Mouse (Mus musculus) skeletal muscle tissue, adult 2 months (tissue): Measurements from ENCODE around the gene Nav2.

Source experiments
- DNase-seq: peaks from one replicate; pipeline ENCODE4 v3.0.0-alpha.2; 2012; ENCODE audit warnings: low read depth, low spot score

The Nav2 gene

DNA sequence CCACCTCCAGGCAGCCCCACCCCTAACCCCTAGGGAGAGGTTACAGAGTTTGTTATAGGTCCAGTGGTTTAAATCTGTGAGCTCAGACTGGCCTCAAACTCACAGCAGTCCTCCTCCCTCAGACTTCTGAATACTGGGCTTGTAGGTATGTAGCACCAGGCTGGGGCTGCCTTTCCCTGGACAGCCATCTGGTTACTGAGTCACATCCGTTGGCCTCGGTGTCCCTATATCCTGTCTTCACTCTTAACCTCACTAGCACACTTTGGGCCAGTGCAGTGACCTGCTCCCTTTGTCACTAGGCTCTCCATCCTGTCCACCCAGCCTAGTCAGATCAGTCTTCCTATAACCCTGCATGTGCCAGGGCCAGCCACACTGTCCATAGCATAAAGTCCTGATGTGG, 19.8 kb upstream of the Nav2 start:
- DNase-seq: no peak

DNA sequence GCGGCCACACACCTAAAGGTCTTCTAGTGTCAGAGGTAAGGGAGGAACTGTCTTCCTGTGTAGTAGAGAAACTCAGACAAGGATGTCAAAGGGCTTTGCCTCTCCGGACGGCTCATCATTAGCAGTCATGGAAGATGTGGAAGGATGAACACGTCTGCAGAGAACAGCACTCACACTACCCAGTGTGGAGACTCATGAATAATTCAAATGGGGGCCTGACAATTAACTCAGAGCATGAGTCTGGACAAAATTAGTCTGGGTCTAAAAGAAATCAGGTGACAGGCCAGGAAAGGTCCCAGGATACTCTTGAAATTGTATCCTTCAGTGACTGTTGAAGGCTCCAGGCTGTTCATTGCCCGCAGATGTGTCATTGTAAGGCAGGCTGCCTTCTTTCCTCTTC, 17.5 kb upstream of the Nav2 start:
- DNase-seq: no peak

GRCm38 (mm10) chr7:48893093-48893492, 15.4 kb upstream of the Nav2 start:
- no peak for DNase-seq

DNA sequence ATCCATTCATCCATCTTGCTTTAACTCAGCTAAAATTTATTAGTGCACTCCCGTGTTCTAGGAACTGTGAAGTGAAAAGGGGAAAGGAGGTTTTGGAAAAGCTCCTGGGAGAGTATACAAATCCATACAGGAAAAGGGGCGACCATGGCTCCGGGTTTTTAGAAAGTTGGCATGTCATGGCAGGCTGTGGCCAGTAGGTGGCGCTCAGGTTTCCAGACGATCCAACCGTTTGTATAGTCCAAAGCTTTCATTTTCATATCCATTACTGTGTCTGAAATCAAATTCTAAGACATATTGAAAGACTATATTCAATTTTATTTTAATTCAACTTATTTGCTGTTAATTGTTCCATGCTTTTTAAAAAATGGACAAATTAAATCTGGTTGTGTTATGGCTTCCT, 14.4 kb upstream of the Nav2 start:
- DNase-seq: no peak

DNA sequence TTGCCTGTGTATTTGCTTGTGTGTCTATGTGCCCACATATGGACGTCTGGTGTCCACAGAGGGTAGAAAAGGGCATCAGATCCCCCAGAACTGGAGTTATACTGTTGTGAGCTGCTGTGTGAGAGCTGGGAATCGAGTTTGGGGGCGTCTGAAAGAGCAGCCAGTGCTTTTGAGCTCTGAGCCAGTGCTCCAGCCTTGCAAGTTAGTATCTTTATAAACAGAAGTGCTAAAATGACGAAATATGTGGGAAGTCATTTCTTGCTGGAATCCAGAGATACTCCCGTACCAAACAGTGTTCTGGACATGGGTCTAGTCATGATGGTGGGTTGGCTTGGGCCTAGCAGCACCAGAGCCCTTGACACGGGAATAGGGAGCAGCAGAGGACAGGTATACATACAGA, 13.8 kb upstream of the Nav2 start:
- no peak for DNase-seq

GRCm38 (mm10) chr7:48895475-48895874, 13.0 kb upstream of the Nav2 start:
- DNase-seq: no peak

GRCm38 (mm10) chr7:48896051-48896450, 12.5 kb upstream of the Nav2 start:
- DNase-seq: no peak

DNA sequence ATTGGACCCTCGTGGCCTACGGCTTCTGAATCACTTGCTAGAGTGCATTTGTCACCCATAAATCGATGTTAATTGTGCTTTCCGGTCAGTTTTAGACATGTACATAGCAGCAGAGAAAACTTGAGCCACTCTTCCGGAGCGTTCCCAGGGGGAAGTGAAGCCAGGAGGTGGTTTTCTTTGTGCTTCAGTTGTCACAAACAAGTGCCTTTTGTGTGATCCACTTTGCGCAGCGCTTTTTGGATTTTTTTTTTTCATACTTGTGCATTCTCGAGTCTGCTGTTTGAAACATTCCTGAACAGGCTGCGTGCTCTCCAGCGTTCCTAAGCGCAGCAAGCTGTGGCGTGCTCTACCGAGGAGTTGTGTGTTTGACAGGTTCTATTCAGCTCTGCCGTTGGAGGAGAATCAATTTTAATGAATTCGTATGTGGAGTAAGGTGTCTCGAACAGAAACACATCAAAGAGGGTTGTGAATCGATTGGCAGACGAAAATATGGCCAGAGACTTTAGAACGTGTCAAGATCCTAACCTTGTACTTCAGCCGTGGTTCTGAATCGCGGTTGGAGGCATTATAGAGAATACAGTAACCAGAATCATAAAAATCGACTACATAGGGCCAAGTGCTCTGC, 10.9 kb upstream of the Nav2 start:
- no peak for DNase-seq

GRCm38 (mm10) chr7:48898416-48898815, 10.1 kb upstream of the Nav2 start:
- no peak for DNase-seq

DNA sequence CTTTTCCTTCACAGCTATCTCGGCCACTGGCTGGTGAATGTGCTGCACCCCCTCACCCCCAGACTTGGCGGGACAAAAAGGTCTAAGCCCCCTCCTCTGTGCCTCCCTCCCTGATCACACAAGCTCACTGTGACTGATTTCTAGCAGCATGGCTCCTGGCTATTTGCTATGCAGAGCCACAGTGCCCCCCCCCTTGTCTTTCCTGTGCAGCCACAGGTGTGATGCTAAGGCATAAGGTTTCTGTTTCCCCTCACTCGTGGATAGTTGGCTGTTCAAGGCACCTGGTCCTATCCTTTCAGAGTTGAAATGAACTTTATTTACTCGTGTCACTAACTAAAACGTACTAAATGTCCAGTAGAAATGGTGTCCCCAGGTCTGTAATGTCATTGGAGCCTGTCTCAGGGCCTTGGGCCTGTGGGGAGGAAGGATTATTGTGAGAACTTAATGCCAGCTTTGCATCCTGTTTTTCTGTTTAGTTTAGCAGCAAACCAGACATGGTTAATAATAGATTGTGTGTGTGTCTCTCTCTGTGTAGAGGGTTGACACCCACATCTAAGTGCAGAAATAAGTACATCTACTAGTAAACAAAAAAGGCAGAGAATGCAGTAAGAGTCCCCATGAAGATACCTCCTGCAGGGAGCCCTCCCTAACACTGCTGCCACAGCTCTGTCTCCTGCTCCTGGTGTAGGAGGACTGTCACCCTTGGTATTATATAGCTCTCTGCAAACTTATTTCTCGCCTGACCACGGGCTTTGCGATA, 7.9 kb upstream of the Nav2 start:
- no peak for DNase-seq

DNA sequence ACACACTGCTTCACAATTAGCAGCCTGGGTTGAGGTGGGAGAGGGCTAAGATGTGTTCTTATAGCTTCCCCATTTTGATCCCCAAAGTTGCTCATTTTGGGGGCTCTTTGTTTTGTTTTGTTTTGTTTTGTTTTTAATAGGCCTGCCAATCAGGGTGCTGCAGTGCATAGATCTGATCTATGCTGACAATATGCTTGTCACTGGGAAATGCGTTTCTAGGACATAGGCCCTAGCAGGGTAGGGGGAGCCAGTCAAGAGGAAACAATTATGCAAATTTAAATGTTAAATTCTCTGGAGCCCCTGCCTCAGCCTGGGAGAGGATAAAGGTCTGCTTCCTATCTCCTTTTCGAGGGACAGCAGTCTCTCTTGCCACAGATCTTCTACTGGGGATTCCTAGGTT, 6.1 kb upstream of the Nav2 start:
- no peak for DNase-seq

GRCm38 (mm10) chr7:48909342-48909671, 791 bp downstream of the Nav2 start:
- no peak for DNase-seq

GRCm38 (mm10) chr7:48910282-48910681, 1.8 kb downstream of the Nav2 start:
- DNase-seq: no peak

DNA sequence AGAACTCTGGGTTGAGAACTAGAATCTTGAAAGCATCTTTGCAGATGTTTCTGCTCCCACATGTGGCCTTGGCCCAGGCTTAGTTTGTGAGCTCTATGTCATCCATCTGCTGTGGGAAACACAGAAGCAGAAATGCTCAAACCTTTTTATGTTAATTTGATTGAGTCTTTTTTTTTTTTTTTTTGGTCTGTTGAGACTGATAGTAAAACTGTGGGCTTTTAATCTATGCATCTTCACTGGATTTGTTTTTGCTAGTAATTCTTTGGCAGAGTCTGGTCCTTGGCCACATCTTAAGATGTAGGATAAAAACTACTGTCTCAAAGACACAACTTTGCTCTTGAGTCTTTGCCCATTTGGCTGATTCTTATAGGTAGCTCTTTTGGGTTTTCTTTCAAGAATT, 2.6 kb downstream of the Nav2 start:
- DNase-seq: no peak

DNA sequence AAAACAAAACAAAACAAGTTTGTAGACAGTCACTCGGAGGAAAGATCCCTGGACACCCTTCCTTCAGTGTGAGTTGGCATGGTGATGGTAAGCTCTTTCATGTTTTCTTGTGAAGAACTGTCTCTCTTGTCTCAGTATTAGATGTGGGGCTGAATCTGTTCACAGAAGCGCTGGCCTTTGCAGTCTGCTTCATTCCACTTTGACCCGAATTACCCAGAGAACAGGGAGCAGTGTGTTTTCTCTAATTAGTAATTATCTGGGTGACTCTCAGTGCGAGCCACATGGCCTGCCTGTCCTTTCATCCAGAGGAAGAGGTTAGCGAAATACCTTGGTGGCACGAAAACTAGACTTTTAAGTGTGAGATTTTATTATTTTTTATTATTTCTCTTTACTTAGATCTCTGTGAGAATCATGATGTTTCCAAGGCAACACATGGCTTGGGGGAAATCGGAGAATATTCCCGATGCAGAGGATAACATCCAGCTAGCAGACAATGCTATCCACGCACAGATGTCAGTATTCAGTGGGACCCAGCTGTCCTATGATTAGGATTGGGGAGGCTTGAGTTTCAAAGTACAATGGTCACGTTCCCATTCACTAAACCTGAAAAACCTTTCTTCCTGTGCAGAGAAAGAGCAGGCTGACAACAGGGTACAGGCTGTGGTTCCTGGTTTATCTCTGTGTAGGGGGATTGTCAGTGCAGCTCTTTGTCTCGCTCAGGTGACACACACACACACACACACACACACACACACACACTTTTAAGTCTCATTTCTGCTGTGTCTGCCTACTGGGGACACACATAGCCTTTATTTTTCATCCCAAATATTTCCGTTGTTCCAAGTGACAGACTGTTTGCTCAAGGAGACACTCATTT, 6.4 kb downstream of the Nav2 start:
- no peak for DNase-seq

DNA sequence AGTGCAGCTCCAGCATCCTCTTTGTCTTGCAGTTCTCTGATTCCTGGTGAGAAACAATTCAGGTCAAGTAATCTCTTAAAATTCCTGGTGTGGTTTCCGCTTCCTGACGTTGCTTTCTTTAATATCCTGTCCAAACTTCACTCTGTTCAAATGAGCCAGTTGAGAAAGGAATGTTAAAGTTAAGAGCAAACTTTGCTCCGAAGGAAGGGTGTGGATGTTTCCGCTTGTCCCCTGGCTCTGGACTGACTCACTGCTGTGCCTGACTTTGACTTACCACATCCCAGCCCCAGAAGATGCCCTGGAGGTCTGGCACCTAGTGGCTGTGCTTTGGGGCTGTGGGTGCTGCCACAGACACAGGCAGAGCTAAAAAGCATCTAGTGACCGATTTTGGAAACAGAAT, 8.9 kb downstream of the Nav2 start:
- no peak for DNase-seq

DNA sequence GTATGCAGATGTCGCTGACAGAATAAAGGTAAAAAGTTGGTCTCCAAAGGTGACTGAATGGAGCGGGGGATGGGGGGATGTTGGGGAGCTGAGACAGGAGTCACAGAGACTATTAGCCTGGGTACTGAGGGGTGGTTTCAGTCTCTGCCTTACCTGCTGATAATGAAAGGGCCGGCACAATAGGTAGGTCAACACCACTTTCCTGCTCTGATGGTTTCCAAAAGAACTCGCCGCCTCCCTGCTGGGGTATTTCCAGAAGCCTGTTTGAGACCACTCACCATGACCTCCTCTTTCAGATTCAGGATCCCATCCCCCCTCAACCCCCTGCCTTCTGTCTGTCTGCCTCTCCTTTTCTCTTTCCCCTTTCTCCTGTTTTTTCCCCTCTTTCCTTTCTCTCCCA, 9.5 kb downstream of the Nav2 start:
- no peak for DNase-seq

GRCm38 (mm10) chr7:48918389-48918788, 9.9 kb downstream of the Nav2 start:
- DNase-seq: no peak

GRCm38 (mm10) chr7:48923620-48924019, 15.1 kb downstream of the Nav2 start:
- no peak for DNase-seq

DNA sequence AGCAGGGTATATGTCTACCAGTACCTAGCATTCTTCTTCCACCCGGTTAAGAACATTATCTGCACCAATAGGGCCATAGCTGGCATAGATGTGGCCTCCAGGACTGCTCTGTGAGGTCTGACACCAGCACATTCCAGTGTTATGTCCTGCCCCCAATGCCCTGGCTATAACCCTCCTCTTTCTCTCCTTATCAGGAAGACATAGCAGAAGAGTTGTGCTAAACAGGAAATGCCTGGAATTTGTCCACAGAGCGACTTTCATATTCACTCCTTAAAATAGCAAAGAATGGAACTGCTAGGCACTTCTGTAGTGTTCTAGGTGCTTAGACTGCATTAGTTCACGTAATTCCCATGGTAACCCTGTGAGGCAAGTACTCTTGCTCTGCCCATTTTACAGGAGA, 16.7 kb downstream of the Nav2 start:
- DNase-seq: no peak

DNA sequence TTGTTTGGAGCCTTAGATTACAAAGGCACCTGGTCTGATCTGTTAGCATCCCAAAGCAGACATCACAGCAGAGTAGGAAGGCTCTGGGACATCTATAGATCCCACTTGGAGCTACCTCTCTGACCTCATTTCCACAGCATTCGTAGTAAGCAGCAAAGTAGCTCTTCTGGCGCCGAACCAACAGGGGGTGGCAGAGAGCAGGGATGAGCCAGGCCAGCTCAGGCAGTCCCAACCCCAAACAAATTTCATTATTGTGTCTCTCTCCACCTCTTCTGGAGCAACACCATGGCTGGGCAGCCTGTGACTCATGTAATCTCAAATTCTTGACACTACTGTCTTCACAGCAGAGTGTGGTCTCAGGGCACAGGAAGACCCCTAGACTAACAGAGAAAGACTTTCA, 19.8 kb downstream of the Nav2 start:
- no peak for DNase-seq

DNA sequence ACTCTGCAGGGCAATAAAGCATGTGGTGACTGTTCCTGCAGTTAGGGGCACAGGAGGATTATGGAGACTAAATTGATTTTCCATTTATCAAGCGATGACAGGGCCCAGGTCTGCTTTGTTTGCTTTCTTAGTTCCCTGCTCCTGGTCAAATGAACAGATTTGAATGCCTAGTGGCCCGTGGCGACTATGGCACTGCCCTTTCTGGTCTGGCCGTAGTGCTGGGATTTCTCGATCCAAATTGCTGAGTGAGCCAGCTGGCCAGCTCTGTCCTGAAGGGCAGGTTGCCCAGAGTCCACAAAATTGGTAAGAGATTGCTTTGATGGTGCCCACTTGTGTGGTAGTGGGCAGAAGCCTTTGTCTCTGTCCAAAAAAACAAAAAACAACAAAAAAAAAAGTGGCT, 21.9 kb downstream of the Nav2 start:
- DNase-seq: no peak

GRCm38 (mm10) chr7:48932138-48932537, 23.6 kb downstream of the Nav2 start:
- no peak for DNase-seq
